Mouse (Mus musculus) neural tube, embryonic 13.5 days (tissue): Measurements from ENCODE around the gene Clpx. TPM values are rescaled to one million over a fixed set of nuclear protein-coding genes. Genes with fewer than 3 reads are reported as not detected.

Experiments
- polyA plus RNA-seq: library from polyadenylated mRNA; unstranded; fragments of >200 nt; fragmentation: Nextera tagmentation; extraction: Ambion mirVana; gene quantifications from 2 replicates; pipeline ENCODE4 v1.2.1, GENCODE M21; 2015

The Clpx gene
- polyA plus RNA-seq, 1 experiment from 2014 or later, result 43.6 TPM

Other genes starting within 250 kb of the Clpx start
- gene Igdcc4, start 192.8 kb upstream of the Clpx start, polyA plus RNA-seq, result 8.9 and 10.3 TPM in 2 replicates
- gene Igdcc3, start 153.1 kb upstream of the Clpx start, polyA plus RNA-seq, result 12.3 and 12.9 TPM in 2 replicates
- gene Parp16, start 98.9 kb upstream of the Clpx start, polyA plus RNA-seq, result 5.4 and 6.8 TPM in 2 replicates
- gene Cilp, start 29.1 kb upstream of the Clpx start, polyA plus RNA-seq, result 0.36 and 0.53 TPM in 2 replicates
- 10.0 and 10.9 TPM in 2 replicates for gene Pdcd7, start 51.8 kb downstream of the Clpx start, polyA plus RNA-seq
- 1.6 and 2.0 TPM in 2 replicates for gene Ubap1l, start 66.8 kb downstream of the Clpx start, polyA plus RNA-seq
- 0.32 and 0.47 TPM in 2 replicates for gene Kbtbd13, start 97.4 kb downstream of the Clpx start, polyA plus RNA-seq
- 6.6 and 7.7 TPM in 2 replicates for gene Rasl12, start 104.2 kb downstream of the Clpx start, polyA plus RNA-seq
- gene Slc51b, start 128.7 kb downstream of the Clpx start, polyA plus RNA-seq, result not detected in 2 replicates
- 23.3 and 25.5 TPM in 2 replicates for gene Mtfmt, start 141.5 kb downstream of the Clpx start, polyA plus RNA-seq
- gene Spg21, start 166.7 kb downstream of the Clpx start, polyA plus RNA-seq, result 138 and 143 TPM in 2 replicates
- gene Ankdd1a, start 225.9 kb downstream of the Clpx start, polyA plus RNA-seq, result 0.59 and 0.60 TPM in 2 replicates